Mouse (Mus musculus) erythroblast, embryonic 14.5 days (primary cell): ENCODE results near the gene Eno2. TPM values are rescaled to one million over a fixed set of nuclear protein-coding genes. Genes with fewer than 3 reads are reported as not detected.

Experiments used
- H3K27me3 ChIP-seq: 2 replicates; pipeline ENCODE4 v1.6.1; 2012; ENCODE audit warnings: inconsistent platforms; ENCODE audit not compliant: control insufficient read depth
- H3K36me3 ChIP-seq: 2 replicates; pipeline ENCODE4 v1.6.1; 2012; ENCODE audit warnings: mild to moderate bottlenecking, inconsistent platforms; ENCODE audit not compliant: control insufficient read depth
- H3K4me1 ChIP-seq: 2 replicates; pipeline ENCODE4 v1.6.1; 2012; ENCODE audit warnings: inconsistent platforms; ENCODE audit not compliant: control insufficient read depth
- H3K4me3 ChIP-seq: replicated peaks from 2 replicates; pipeline ENCODE3; 2012; ENCODE audit warnings: moderate library complexity, mild to moderate bottlenecking, inconsistent platforms
- H3K9me3 ChIP-seq: 2 replicates; pipeline ENCODE4 v1.6.1; 2012; ENCODE audit warnings: low read length, inconsistent platforms, mixed read lengths; ENCODE audit not compliant: control insufficient read depth
- GATA1 ChIP-seq: IDR thresholded peaks from 2 replicates; pipeline ENCODE4 v1.6.1; 2012; ENCODE audit warnings: low read length, inconsistent platforms, mixed read lengths
- TAL1 ChIP-seq: IDR thresholded peaks from 3 replicates; pipeline ENCODE4 v1.6.1; 2012; ENCODE audit warnings: low read length, inconsistent platforms, mixed read lengths
- polyA plus RNA-seq: library from polyadenylated mRNA; stranded (reverse); fragments of >175 nt; gene quantifications from 2 replicates; pipeline ENCODE4 v1.2.3, GENCODE M21; 2012

Eno2 gene
- polyA plus RNA-seq, 1 experiment = not detected

DNA sequence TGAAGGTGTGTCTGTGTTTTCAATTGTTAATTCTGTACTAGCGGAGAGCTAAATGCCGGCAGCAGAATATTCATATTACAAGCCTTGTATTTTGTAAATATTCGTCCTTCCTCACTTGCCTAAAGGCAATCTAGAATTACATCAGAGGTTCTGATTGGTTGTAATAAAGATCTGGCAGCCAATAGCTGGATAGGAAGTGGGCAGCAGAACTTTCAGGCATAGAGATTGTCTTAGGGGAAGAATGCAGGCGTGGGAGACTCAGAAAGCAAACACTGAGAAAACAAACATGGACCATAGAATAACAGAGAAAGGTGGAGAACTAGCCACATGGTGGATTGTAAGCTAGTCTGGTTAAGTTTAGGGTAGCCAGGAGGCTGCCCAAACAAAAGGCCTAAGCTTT is 20.6 kb upstream of the Eno2 start:
- Histone ChIP-seq H3K9me3 (no peaks in the 10 kb centered on the region), H3K4me1 (no peaks in the 10 kb centered on the region), H3K36me3 (no peaks in the 10 kb centered on the region), H3K27me3 (no peaks in the 10 kb centered on the region; the same call in 1 of the 2 replicates), H3K4me3 (no peak overlapping the region)
- no peak for TF ChIP-seq TAL1
- no peak for TF ChIP-seq GATA1

DNA sequence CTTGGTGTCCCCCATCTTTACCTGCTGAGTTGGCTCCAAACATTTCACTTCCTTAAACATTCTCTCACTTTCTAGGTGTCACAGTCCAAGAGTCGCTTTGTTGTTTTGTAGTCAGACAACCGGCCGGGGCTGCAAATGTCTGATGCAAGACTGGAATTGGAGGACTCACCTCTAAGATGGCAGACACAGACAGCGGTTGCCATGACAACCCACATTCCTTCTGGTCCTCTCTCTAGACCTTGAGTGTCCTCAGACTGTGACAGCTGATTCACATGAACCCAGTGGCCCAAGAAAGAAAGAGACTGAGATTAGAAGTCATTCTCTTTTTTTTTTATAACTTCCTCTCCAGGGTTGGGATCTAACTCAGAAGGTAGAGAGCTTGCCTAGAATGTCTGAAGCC is 20.0 kb upstream of the Eno2 start:
- H3K36me3 ChIP-seq = no peaks in the 10 kb centered on the region
- TF ChIP-seq GATA1 = no peak
- no peak for TF ChIP-seq TAL1
- H3K4me3 ChIP-seq = no peak overlapping the region

DNA sequence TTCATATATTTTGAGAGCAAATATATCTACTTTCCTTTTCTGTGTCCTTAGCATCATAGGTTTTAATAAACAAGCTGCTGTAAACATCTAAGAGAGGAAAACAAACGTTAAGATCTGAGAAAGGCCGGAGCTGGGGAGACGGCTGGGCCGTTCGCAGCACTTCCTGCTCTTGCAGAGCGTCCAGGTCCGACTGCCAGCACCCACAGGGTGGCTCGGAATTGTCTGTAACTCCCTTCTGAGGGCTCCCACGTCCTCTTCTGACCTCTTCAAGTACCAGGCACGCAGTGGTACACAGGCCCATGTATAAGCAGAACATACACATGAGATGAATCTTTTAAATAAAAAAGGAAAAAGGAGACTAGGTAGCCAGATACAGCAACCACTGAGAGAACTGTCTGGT is 18.2 kb upstream of the Eno2 start:
- Histone ChIP-seq H3K27me3 (no peaks in the 10 kb centered on the region; the same call in 1 of the 2 replicates), H3K4me3 (no peak overlapping the region), H3K4me1 (no peaks in the 10 kb centered on the region), H3K9me3 (no peaks in the 10 kb centered on the region), H3K36me3 (no peaks in the 10 kb centered on the region)
- TF ChIP-seq GATA1 (no peak), TAL1 (no peak)

More for the DNA sequence above, 20.0 kb upstream of the Eno2 start:
- no peaks in the 10 kb centered on the region for H3K9me3 ChIP-seq
- no peaks in the 10 kb centered on the region; the same call in 1 of the 2 replicates for H3K27me3 ChIP-seq
- H3K4me1 ChIP-seq = no peaks in the 10 kb centered on the region

DNA sequence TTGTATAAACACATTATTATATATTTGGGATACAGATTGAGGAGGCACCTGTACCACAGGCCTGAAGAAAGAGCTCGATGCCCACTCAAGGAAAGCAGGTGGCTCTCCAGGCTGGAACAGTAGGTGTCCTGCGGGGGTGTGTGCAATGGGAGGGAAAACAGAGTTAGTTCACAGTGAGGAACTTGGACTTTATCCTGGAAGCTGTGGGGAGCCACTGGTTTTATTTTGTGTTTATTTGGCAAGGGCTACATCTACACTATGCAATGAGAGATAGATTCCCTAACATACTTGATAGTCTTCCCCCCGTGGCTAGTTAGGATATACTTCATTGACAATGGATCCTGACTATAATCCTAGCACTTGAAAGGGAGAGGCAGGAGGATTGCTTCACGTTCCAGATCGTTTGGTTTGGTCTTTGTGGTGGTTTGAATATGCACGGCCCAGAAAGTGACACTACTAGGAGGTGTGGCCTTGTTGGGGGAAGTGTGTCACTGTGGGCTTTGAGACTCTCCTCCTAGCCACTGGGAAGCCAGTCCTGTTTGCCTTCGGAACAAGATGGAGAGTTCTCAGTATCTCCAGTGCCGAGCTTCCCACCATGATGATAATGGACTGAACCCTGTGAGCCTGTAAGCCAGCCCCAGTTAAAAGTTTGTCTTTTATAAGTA is 17.4 kb upstream of the Eno2 start:
- Histone ChIP-seq H3K4me3 (no peak overlapping the region), H3K36me3 (no peaks in the 10 kb centered on the region), H3K27me3 (no peaks in the 10 kb centered on the region; the same call in 1 of the 2 replicates), H3K4me1 (no peaks in the 10 kb centered on the region), H3K9me3 (no peaks in the 10 kb centered on the region)
- TF ChIP-seq TAL1 (no peak), GATA1 (no peak)

DNA sequence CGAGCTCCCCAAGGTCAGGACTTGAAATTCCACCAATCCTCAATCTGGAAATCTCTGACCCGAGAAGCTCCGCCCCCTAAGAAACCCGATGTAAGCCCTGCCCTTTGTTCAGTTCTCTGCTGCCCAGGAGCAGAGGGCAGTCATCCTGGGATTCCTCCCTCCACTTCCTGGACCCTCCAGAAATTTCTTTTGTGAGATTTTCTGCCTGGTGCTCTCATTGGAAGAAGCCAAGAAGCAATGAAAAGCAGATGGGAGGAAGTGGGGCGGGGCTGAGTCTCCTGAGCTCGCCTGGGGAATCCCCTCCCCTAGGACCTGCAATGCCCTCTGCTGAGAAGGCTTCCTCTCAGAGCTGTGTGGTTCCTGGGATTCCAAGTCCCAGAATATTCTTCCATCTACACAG is 13.0 kb upstream of the Eno2 start:
- TF ChIP-seq TAL1 (no peak), GATA1 (no peak)
- Histone ChIP-seq H3K4me3 (no peak overlapping the region), H3K36me3 (no peaks in the 10 kb centered on the region), H3K27me3 (peaks cover 40% of the 10 kb centered on the region), H3K9me3 (no peaks in the 10 kb centered on the region), H3K4me1 (peaks cover 2% of the 10 kb centered on the region)

DNA sequence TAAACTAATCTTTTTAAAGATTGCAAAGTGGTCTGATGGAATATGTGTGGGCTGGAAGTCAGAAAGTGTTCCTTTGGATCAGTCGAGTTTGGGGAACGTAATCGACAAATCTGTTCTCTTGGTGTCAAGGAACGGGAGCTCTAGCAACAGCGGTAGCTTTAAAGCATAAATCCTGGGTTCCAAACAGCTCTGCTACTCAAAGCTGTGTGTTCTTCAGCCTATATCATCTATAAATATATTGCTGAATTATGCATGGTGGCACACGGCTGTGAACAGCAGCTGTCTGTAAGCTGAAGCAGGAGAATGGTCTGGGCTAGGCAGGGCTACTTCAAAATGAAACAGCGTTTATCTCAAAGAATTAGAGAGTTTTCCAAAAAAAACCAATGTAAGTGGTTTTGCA is 11.4 kb upstream of the Eno2 start:
- H3K27me3 ChIP-seq = peaks cover 40% of the 10 kb centered on the region
- no peak for TF ChIP-seq TAL1
- TF ChIP-seq GATA1 = no peak
- H3K9me3 ChIP-seq = no peaks in the 10 kb centered on the region
- H3K36me3 ChIP-seq = no peaks in the 10 kb centered on the region
- no peak overlapping the region for H3K4me3 ChIP-seq
- peaks cover 2% of the 10 kb centered on the region for H3K4me1 ChIP-seq

DNA sequence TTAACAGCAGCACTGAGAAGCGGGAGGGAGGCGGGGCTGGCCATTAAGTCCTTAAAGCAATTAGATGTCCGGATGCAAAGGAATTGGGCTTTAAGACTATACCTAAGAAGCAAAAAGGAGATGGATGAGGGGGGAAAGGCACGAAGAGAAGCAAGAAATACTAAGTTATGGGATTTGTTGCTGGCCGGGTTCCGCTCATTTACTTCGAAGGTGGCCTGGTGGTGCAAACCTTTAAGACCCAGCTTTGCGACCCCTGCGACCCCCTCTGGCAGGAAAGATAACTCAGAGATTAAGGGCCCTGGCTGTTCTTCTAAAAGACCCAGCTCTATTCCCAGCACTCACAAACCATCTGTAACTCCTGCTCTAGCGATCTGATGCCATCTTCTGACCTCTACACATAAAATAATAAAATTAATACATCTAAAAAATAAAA is 10.5 kb upstream of the Eno2 start:
- Histone ChIP-seq H3K4me1 (peaks cover 2% of the 10 kb centered on the region), H3K27me3 (peaks cover 40% of the 10 kb centered on the region), H3K4me3 (no peak overlapping the region), H3K9me3 (no peaks in the 10 kb centered on the region), H3K36me3 (no peaks in the 10 kb centered on the region)
- TF ChIP-seq GATA1 (no peak), TAL1 (no peak)

DNA sequence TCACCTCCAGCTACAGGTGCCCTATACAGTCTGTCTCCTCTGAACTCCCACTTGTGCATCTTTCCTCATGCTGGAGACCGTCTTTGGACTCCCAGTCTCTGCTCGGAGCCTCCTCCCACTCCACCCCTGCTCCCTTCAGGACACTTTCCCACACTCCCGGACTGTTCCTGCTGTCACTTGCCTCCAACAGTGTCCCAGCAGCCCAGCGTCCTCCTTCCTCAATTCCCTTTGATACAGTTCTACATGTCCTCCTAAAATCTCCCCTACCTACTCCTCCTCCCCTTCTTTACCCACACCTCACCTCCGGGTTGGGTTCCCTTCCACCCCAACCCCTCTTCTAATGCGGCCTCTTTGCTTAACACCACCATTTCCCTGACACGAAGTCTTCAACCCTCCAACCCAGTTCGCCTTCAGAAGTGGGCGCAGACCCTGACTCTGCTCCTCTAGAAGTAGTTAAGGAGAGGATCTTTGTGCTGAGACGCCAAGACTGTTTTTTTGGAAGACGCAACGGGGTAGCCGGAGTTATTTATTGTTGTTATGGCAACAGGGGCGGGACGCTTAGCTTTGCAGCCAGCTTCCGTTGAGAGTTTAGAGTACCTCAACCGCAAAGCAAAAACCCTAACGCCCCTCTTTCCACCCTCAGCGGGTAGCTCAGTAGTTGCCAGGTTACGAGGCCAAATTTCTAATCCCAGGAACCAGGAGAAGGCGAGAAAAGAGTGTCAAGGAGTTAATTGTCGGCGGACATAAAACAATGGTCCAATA is 9.9 kb upstream of the Eno2 start, which contains the start of gene Lrrc23:
Gene Lrrc23 (minus strand): TSS at position 506 of the 762 bp plus-strand sequence.
- TF ChIP-seq GATA1 (no peak), TAL1 (no peak)
- H3K9me3 ChIP-seq = no peaks in the 10 kb centered on the region
- H3K36me3 ChIP-seq = no peaks in the 10 kb centered on the region
- H3K27me3 ChIP-seq = peaks cover 40% of the 10 kb centered on the region
- H3K4me3 ChIP-seq = no peak within 1 kb of the TSS
- peaks cover 2% of the 10 kb centered on the region for H3K4me1 ChIP-seq

DNA sequence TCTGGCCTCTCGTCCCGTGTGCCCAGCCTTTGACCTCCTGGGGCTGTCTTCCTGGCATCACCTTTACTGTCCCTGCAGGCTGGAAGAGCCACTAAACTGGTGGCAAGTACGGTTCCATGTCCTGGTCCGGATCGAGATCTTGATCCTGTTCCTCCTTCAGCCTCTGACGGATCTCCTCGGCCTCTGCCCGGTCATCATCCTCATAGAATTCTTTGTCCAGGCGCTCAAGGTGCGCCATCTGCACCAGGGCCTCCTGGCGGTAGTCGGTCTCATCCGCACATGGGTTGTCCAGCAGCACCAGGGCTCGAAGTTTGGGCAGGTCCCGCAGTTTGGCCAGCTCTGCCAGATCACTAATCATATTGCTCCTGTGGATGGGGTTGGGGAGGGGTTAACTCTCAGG is 1.0 kb upstream of the Eno2 start:
- H3K9me3 ChIP-seq = peaks cover 3% of the 10 kb centered on the region; the same call in 1 of the 2 replicates
- no peaks in the 10 kb centered on the region for H3K36me3 ChIP-seq
- peaks cover 13% of the 10 kb centered on the region for H3K4me1 ChIP-seq
- TF ChIP-seq TAL1 = no peak
- TF ChIP-seq GATA1 = no peak
- no peak overlapping the region for H3K4me3 ChIP-seq
- H3K27me3 ChIP-seq = peaks cover 68% of the 10 kb centered on the region
